Mouse (Mus musculus) embryonic fibroblast, embryonic 13.5 days (primary cell): ENCODE results near the gene Hip1r. TPM values are rescaled to one million over a fixed set of nuclear protein-coding genes. Genes with fewer than 3 reads are reported as not detected.

Experiments
- H3K27ac ChIP-seq: 2 replicates; pipeline ENCODE4 v1.5.1; 2012; ENCODE audit warnings: low read length, control low read depth, inconsistent platforms; ENCODE audit not compliant: insufficient read depth
- H3K4me1 ChIP-seq: 2 replicates; pipeline ENCODE4 v1.6.1; 2011; ENCODE audit warnings: low read length; ENCODE audit not compliant: control insufficient read depth, insufficient read depth
- H3K4me3 ChIP-seq: 2 replicates; pipeline ENCODE4 v1.5.1; 2011; ENCODE audit warnings: mild to moderate bottlenecking, control low read depth, low read length; ENCODE audit not compliant: insufficient read depth
- CTCF ChIP-seq: IDR thresholded peaks from 2 replicates; pipeline ENCODE4 v1.5.1; 2011; ENCODE audit warnings: mild to moderate bottlenecking, control low read depth, low read length, moderate library complexity, borderline replicate concordance; ENCODE audit not compliant: insufficient read depth
- POLR2A ChIP-seq: IDR thresholded peaks from 2 replicates; pipeline ENCODE4 v1.6.1; 2011; ENCODE audit warnings: low read depth, mild to moderate bottlenecking, control low read depth, low read length, moderate library complexity
- polyA plus RNA-seq: library from polyadenylated mRNA; stranded (reverse); fragments of >200 nt; gene quantifications from 2 replicates; pipeline ENCODE4 v1.2.4, GENCODE M21; 2011; ENCODE audit warnings: low read depth; ENCODE audit not compliant: missing spikeins, insufficient read length

The Hip1r gene
- polyA plus RNA-seq, 1 experiment = 5.9 TPM

- H3K27ac ChIP-seq = no peak overlapping the region
- TF ChIP-seq CTCF = no peak
- no peak for TF ChIP-seq POLR2A
- H3K4me3 ChIP-seq = no peak overlapping the region
- H3K4me1 ChIP-seq = no peaks in the 10 kb centered on the region
These were observed 26.2 kb upstream of the Hip1r start for GRCm38 (mm10) chr5:123947041-123947761.

GRCm38 (mm10) chr5:123952365-123953045 lies 20.9 kb upstream of the Hip1r start:
- TF ChIP-seq CTCF = no peak
- TF ChIP-seq POLR2A = no peak
- Histone ChIP-seq H3K4me3 (no peak overlapping the region), H3K4me1 (no peaks in the 10 kb centered on the region), H3K27ac (no peak overlapping the region)

GRCm38 (mm10) chr5:123957213-123957612 lies 16.2 kb upstream of the Hip1r start:
- H3K4me3 ChIP-seq = no peak overlapping the region
- no peak for TF ChIP-seq POLR2A
- no peak for TF ChIP-seq CTCF
- H3K4me1 ChIP-seq = no peaks in the 10 kb centered on the region
- no peak overlapping the region for H3K27ac ChIP-seq

GRCm38 (mm10) chr5:123959018-123959417 lies 14.4 kb upstream of the Hip1r start:
- Histone ChIP-seq H3K27ac (no peak overlapping the region), H3K4me1 (no peaks in the 10 kb centered on the region), H3K4me3 (no peak overlapping the region)
- TF ChIP-seq CTCF (no peak), POLR2A (no peak)

- no peak overlapping the region for H3K27ac ChIP-seq
- no peaks in the 10 kb centered on the region for H3K4me1 ChIP-seq
- no peak for TF ChIP-seq CTCF
- no peak for TF ChIP-seq POLR2A
- H3K4me3 ChIP-seq = no peak overlapping the region
These were observed 13.3 kb upstream of the Hip1r start for GRCm38 (mm10) chr5:123960129-123960528.

- Histone ChIP-seq H3K4me1 (no peaks in the 10 kb centered on the region), H3K27ac (no peak overlapping the region), H3K4me3 (no peak overlapping the region)
- TF ChIP-seq POLR2A (no peak), CTCF (no peak)
These were observed 12.4 kb upstream of the Hip1r start for GRCm38 (mm10) chr5:123961046-123961445.

GRCm38 (mm10) chr5:123964208-123964607 lies 9.2 kb upstream of the Hip1r start:
- TF ChIP-seq POLR2A (no peak), CTCF (no peak)

GRCm38 (mm10) chr5:123966759-123967158 lies 6.7 kb upstream of the Hip1r start:
- TF ChIP-seq POLR2A (no peak), CTCF (no peak)
- Histone ChIP-seq H3K27ac (no peak overlapping the region), H3K4me1 (no peaks in the 10 kb centered on the region), H3K4me3 (no peak overlapping the region)

More at GRCm38 (mm10) chr5:123964208-123964607, 9.2 kb upstream of the Hip1r start:
- Histone ChIP-seq H3K4me3 (no peak overlapping the region), H3K4me1 (no peaks in the 10 kb centered on the region), H3K27ac (no peak overlapping the region)

- Histone ChIP-seq H3K4me3 (no peak overlapping the region), H3K27ac (no peak overlapping the region)
- no peak for TF ChIP-seq POLR2A
- TF ChIP-seq CTCF = no peak
These were observed 5.0 kb upstream of the Hip1r start for GRCm38 (mm10) chr5:123968468-123968867.

GRCm38 (mm10) chr5:123969216-123969615 lies 4.2 kb upstream of the Hip1r start:
- TF ChIP-seq CTCF (no peak), POLR2A (no peak)
- no peaks in the 10 kb centered on the region for H3K4me1 ChIP-seq
- H3K4me3 ChIP-seq = no peak overlapping the region
- H3K27ac ChIP-seq = no peak overlapping the region

More at GRCm38 (mm10) chr5:123968468-123968867, 5.0 kb upstream of the Hip1r start:
- no peaks in the 10 kb centered on the region for H3K4me1 ChIP-seq
